Mouse (Mus musculus): ENCODE measurements around the gene Smarcad1.
A peak's percentile ranks its signal among the peaks of the same experiment; 100 is the strongest.

The Smarcad1 gene

GRCm38 (mm10) chr6:65075201-65075600 lies 32.8 kb downstream of the Smarcad1 start:
- no peak for DNase-seq (ENCODE audit: extremely low spot score, low read depth, low spot score)

DNA sequence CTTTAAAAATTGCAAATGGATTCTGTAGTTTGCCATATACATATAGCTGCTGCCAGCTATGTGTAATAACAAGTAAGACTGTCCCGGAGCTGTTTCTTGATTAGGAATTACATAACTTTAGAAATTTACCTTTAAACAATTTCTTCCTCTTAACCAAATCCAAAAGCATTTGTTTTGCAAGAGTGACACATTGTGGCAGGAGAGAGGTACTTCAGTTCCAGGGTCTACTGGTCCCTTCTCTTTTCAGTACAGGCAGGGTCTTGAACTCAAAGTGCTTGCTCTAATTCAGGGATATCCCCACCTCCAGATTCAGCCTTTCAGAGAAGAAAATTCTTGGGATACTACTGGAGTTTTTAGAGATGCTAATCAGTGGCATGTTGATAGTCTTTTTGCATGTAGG lies 36.8 kb downstream of the Smarcad1 start:
- DNase-seq (ENCODE audit: extremely low spot score, low read depth, low spot score), result no peak

GRCm38 (mm10) chr6:65114902-65115301 lies 72.5 kb downstream of the Smarcad1 start:
- DNase-seq (ENCODE audit: extremely low spot score, low read depth, low spot score), result no peak

DNA sequence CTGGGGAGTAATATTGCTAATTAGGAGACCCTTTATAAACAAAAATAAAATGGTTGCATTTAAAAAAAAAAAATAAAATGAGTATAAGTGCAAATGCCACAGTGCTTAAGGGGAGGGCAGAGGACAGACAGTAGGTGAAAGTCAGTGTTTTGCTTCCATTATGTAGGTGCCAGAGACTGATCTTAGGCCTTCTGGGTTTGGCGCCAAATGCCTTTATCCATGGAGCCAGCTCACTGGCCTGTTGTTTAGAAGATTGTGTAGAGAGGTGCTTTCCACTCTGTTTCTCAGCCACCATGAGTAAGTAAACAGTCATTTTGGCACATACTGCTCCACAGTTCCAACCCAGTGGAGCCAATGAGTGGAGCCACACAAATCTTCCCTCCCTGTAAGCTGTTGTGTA lies 75.2 kb downstream of the Smarcad1 start:
- DNase-seq (ENCODE audit: extremely low spot score, low read depth, low spot score), result no peak

GRCm38 (mm10) chr6:65126074-65126726 lies 83.8 kb downstream of the Smarcad1 start:
- DNase-seq (ENCODE audit: extremely low spot score, low read depth, low spot score), result peak; percentile 18

DNA sequence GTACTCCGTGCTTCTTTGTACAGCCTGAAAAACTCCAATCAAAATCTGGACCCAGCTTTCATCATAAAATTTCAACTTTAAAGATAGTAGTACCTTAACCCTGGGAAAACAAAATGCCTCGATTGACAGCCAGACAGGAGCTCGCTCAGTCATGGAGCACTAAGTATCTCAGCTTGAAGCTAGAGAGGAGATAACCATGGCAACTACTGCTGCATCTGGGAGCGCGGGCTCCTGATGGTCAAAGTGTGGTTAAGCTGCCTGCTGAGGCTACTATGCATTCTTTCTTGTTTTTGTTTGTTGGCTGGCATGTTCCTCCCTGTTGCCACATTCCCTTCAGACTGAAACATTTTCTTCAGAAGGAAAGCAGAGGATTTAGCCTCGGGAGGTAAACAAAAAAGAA lies 90.0 kb downstream of the Smarcad1 start:
- no peak for DNase-seq (ENCODE audit: extremely low spot score, low read depth, low spot score)

DNA sequence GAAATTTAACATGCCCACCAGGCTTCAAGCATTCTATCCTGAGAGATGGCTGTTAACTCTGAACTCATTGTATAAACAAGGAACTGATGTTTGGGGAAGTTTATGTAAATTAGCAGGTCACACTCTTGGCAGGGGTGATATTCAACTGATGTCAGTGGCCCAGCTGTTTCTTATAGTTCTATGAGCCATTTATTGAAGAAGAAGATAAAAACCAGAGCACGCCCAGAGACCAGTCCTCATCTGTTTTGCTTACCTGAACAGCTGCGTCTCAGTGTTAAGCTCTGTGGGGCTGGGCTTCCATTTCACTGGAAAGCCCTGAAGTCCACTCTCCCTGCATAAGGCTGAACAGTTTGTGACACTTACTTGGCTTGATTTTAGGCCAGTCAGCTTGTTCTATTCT lies 95.4 kb downstream of the Smarcad1 start:
- no peak for DNase-seq (ENCODE audit: extremely low spot score, low read depth, low spot score)

GRCm38 (mm10) chr6:65138243-65138642 lies 95.9 kb downstream of the Smarcad1 start:
- DNase-seq (ENCODE audit: extremely low spot score, low read depth, low spot score), result no peak

DNA sequence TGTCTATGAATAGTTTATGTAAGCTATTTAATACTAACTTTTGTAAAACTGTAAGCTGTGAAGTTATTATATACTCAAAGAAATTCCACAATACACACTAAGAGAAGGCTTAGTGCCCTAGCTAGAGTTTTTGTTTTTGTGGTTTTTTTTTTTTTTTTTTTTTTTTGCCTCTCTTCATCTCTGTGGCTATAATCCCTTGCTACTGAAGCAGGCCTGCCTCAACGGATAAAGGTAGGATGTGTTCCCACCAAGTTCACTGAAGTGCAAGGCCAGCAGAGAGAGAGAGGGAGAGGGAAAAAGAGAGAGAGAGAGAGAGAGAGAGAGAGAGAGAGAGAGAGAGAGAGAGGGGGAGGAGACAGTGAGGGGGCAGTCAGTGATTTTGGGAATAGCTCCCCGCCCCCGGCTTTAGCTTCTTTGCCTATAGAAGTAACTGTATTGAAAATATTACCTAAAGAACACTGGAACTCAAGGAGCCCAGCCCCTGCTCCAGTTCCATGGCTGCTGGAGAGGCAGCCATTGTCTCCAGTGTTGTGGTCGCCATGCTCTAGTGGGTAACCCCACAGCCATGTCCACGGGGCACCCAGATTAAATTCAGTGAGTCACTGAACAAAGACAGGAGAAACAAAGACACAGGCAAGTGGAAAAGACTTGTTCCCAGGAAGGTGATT lies 97.8 kb downstream of the Smarcad1 start:
- DNase-seq (ENCODE audit: extremely low spot score, low read depth, low spot score), result no peak

DNA sequence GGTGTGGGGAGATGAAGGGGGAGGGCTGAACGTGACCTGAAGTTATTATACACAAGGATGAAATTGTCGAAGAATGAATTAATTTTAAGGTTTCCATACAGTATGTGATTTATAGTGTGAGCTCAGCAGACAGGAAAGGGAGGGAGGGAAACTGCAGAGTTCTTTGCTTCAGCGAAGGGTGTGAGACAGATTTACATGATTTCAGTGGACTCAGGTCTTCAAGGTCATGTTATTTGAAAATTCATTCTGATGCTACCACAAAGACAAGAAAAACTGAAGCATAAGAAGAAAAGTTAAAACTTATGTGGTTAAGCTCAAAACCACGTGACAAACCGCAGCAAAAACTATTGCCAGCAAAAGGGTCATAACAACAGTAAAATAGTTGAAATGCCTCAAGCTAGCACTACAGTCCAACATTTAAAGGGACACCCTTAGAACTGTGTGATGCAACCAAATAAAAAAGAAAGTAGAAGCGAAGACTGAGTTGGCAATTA lies 98.4 kb downstream of the Smarcad1 start:
- no peak for DNase-seq (ENCODE audit: extremely low spot score, low read depth, low spot score)

DNA sequence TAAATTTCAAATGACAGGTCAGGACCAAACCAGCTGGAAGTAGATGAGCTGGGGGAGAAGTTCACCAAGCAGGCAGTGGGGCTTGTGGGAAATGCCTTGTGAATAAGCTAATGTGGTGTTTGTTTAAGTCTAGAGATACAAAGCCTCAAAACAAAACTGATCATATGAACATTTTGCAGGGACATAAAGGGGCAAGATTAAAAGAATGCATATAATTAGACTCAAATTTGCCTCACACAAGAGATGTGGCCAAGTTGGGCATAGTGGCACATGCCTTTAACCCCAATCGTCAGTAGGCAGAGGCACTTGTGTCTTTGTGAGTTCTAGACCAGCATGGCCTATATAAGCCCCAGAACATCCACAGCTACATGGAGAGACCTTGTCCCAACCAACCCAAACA lies 99.9 kb downstream of the Smarcad1 start:
- no peak for DNase-seq (ENCODE audit: extremely low spot score, low read depth, low spot score)

GRCm38 (mm10) chr6:65144621-65145205 lies 102.3 kb downstream of the Smarcad1 start, which contains the start of gene Hpgds:
Hpgds (minus strand) TSS chr6:65144908.
- no peak for DNase-seq (ENCODE audit: extremely low spot score, low read depth, low spot score)

GRCm38 (mm10) chr6:65146363-65146762 lies 104.0 kb downstream of the Smarcad1 start:
- DNase-seq (ENCODE audit: extremely low spot score, low read depth, low spot score), result no peak

GRCm38 (mm10) chr6:65150703-65151102 lies 108.3 kb downstream of the Smarcad1 start:
- no peak for DNase-seq (ENCODE audit: extremely low spot score, low read depth, low spot score)

GRCm38 (mm10) chr6:65153570-65153969 lies 111.2 kb downstream of the Smarcad1 start:
- DNase-seq (ENCODE audit: extremely low spot score, low read depth, low spot score), result no peak

DNA sequence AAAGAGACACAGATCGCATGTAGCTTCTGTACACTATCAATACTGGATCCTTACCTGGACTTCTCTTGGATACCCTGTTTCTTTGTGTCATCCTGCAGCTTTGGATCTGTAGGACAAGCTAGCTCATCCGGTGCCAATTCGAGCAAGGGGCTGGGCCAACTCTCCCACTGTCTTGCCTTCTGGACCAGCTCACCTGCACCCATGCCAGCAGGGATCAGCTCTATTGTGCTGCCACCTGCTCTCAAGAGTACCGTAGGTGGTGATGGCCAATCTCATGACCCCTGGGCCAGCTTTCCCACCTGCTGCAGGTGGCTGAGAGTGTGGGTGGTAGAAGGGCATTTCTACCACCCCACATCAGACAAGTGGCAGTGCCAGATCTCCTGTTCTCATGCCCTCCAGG lies 114.7 kb downstream of the Smarcad1 start:
- no peak for DNase-seq (ENCODE audit: extremely low spot score, low read depth, low spot score)

- DNase-seq (ENCODE audit: extremely low spot score, low read depth, low spot score), result no peak
Measured at GRCm38 (mm10) chr6:65159381-65159942, 117.1 kb downstream of the Smarcad1 start.

GRCm38 (mm10) chr6:65164137-65164536 lies 121.8 kb downstream of the Smarcad1 start:
- no peak for DNase-seq (ENCODE audit: extremely low spot score, low read depth, low spot score)

- DNase-seq (ENCODE audit: extremely low spot score, low read depth, low spot score), result no peak
Measured at GRCm38 (mm10) chr6:65164977-65165376, 122.6 kb downstream of the Smarcad1 start.
